Mouse (Mus musculus): ENCODE measurements at regions not wholly inside any gene's neighbourhood (a gene's known extent, or its start where the extent isn't known, plus 50 kb on each side); places are given as distances from the start of the nearest gene placed in this dataset.
A peak's percentile ranks its signal among the peaks of the same experiment; 100 is the strongest.

GRCm38 (mm10) chr5:46042684-46043348 is 185.4 kb upstream of the Lcorl start:
- Histone ChIP-seq H3K27ac (ENCODE audit: low read depth) (no peak overlapping the region), H3K27me3 (ENCODE audit: insufficient read depth, low read length) (no peaks in the 10 kb centered on the region), H3K9ac (no peak overlapping the region), H3K4me3 (ENCODE audit: low read depth, low read length) (no peak overlapping the region), H3K4me1 (ENCODE audit: insufficient read depth) (no peaks in the 10 kb centered on the region), H3K4me2 (no peak overlapping the region), H3K36me3 (ENCODE audit: insufficient read depth) (no peaks in the 10 kb centered on the region), H3K9me3 (ENCODE audit: low read depth, low read length) (no peaks in the 10 kb centered on the region)
- ATAC-seq (ENCODE audit: insufficient read depth) (no peak), DNase-seq (no peak)
- no peak for TF ChIP-seq CTCF (IDR thresholded peaks at IDR 0.05; ENCODE audit: low read depth)
- WGBS: 62% methylated on average over 6 of the region's 6 CpGs

GRCm38 (mm10) chr5:46033008-46033676 is 175.7 kb upstream of the Lcorl start:
- peak; percentile 88 for DNase-seq
- H3K9ac ChIP-seq: no peak overlapping the region
- 25% methylated on average over 8 of the region's 8 CpGs for WGBS
- H3K4me1 ChIP-seq (ENCODE audit: insufficient read depth): no peaks in the 10 kb centered on the region
- no peak for TF ChIP-seq CTCF (IDR thresholded peaks at IDR 0.05; ENCODE audit: low read depth)
- no peak overlapping the region for H3K27ac ChIP-seq (ENCODE audit: low read depth)
- no peaks in the 10 kb centered on the region for H3K9me3 ChIP-seq (ENCODE audit: low read depth, low read length)
- no peaks in the 10 kb centered on the region for H3K27me3 ChIP-seq (ENCODE audit: insufficient read depth, low read length)
- H3K4me3 ChIP-seq (ENCODE audit: low read depth, low read length): no peak overlapping the region
- H3K36me3 ChIP-seq (ENCODE audit: insufficient read depth): no peaks in the 10 kb centered on the region
- ATAC-seq (ENCODE audit: insufficient read depth): peak; percentile 93
- H3K4me2 ChIP-seq: 0 out of 2 replicates have a peak overlapping the region, but pooled peaks have one; percentile 28

GRCm38 (mm10) chr5:46032206-46032605 is 174.8 kb upstream of the Lcorl start:
- TF ChIP-seq CTCF (IDR thresholded peaks at IDR 0.05; ENCODE audit: low read depth): no peak
- ATAC-seq (ENCODE audit: insufficient read depth) (no peak), DNase-seq (no peak)
- no peaks in the 10 kb centered on the region for H3K36me3 ChIP-seq (ENCODE audit: insufficient read depth)
- no peaks in the 10 kb centered on the region for H3K9me3 ChIP-seq (ENCODE audit: low read depth, low read length)
- H3K27me3 ChIP-seq (ENCODE audit: insufficient read depth, low read length): no peaks in the 10 kb centered on the region
- no peak overlapping the region for H3K9ac ChIP-seq
- no peaks in the 10 kb centered on the region for H3K4me1 ChIP-seq (ENCODE audit: insufficient read depth)
- H3K4me2 ChIP-seq: no peak overlapping the region
- no peak overlapping the region for H3K27ac ChIP-seq (ENCODE audit: low read depth)
- 77% methylated on average over 2 of the region's 2 CpGs for WGBS
- H3K4me3 ChIP-seq (ENCODE audit: low read depth, low read length): no peak overlapping the region

- TF ChIP-seq CTCF (IDR thresholded peaks at IDR 0.05; ENCODE audit: low read depth): no peak
- Histone ChIP-seq H3K9me3 (ENCODE audit: low read depth, low read length) (no peaks in the 10 kb centered on the region), H3K36me3 (ENCODE audit: insufficient read depth) (no peaks in the 10 kb centered on the region), H3K27ac (ENCODE audit: low read depth) (no peak overlapping the region), H3K9ac (no peak overlapping the region), H3K27me3 (ENCODE audit: insufficient read depth, low read length) (no peaks in the 10 kb centered on the region), H3K4me1 (ENCODE audit: insufficient read depth) (no peaks in the 10 kb centered on the region), H3K4me2 (no peak overlapping the region), H3K4me3 (ENCODE audit: low read depth, low read length) (no peak overlapping the region)
- WGBS: 40% methylated on average over 3 of the region's 3 CpGs
- no peak for ATAC-seq (ENCODE audit: insufficient read depth)
- no peak for DNase-seq
These were observed 166.7 kb upstream of the Lcorl start for GRCm38 (mm10) chr5:46024138-46024537.

GRCm38 (mm10) chr5:46023456-46023855 is 166.0 kb upstream of the Lcorl start:
- H3K9me3 ChIP-seq (ENCODE audit: low read depth, low read length): no peaks in the 10 kb centered on the region
- no peaks in the 10 kb centered on the region for H3K4me1 ChIP-seq (ENCODE audit: insufficient read depth)
- H3K4me2 ChIP-seq: no peak overlapping the region
- no peak overlapping the region for H3K27ac ChIP-seq (ENCODE audit: low read depth)
- no peak for ATAC-seq (ENCODE audit: insufficient read depth)
- DNase-seq: no peak
- no peak for TF ChIP-seq CTCF (IDR thresholded peaks at IDR 0.05; ENCODE audit: low read depth)
- H3K27me3 ChIP-seq (ENCODE audit: insufficient read depth, low read length): no peaks in the 10 kb centered on the region
- 62% methylated on average over 6 of the region's 6 CpGs for WGBS
- H3K36me3 ChIP-seq (ENCODE audit: insufficient read depth): no peaks in the 10 kb centered on the region
- no peak overlapping the region for H3K9ac ChIP-seq
- H3K4me3 ChIP-seq (ENCODE audit: low read depth, low read length): no peak overlapping the region

GRCm38 (mm10) chr5:46022047-46022422 is 164.6 kb upstream of the Lcorl start:
- DNase-seq: no peak
- Histone ChIP-seq H3K4me2 (no peak overlapping the region), H3K4me3 (ENCODE audit: low read depth, low read length) (no peak overlapping the region), H3K27ac (ENCODE audit: low read depth) (no peak overlapping the region), H3K36me3 (ENCODE audit: insufficient read depth) (no peaks in the 10 kb centered on the region), H3K9ac (no peak overlapping the region), H3K4me1 (ENCODE audit: insufficient read depth) (no peaks in the 10 kb centered on the region), H3K9me3 (ENCODE audit: low read depth, low read length) (no peaks in the 10 kb centered on the region), H3K27me3 (ENCODE audit: insufficient read depth, low read length) (no peaks in the 10 kb centered on the region)
- ATAC-seq (ENCODE audit: insufficient read depth): no peak
- WGBS: 76% methylated on average over 7 of the region's 7 CpGs
- no peak for TF ChIP-seq CTCF (IDR thresholded peaks at IDR 0.05; ENCODE audit: low read depth)

GRCm38 (mm10) chr5:46021398-46022046 is 164.1 kb upstream of the Lcorl start:
- Histone ChIP-seq H3K4me1 (ENCODE audit: insufficient read depth) (no peaks in the 10 kb centered on the region), H3K36me3 (ENCODE audit: insufficient read depth) (no peaks in the 10 kb centered on the region), H3K4me2 (no peak overlapping the region), H3K27me3 (ENCODE audit: insufficient read depth, low read length) (no peaks in the 10 kb centered on the region), H3K27ac (ENCODE audit: low read depth) (no peak overlapping the region), H3K9me3 (ENCODE audit: low read depth, low read length) (no peaks in the 10 kb centered on the region), H3K4me3 (ENCODE audit: low read depth, low read length) (no peak overlapping the region), H3K9ac (no peak overlapping the region)
- TF ChIP-seq CTCF (IDR thresholded peaks at IDR 0.05; ENCODE audit: low read depth): no peak
- 70% methylated on average over 2 of the region's 2 CpGs for WGBS
- DNase-seq: no peak
- no peak for ATAC-seq (ENCODE audit: insufficient read depth)
